Mouse (Mus musculus) adrenal gland, adult (tissue): ENCODE measurements around the gene Defb29.

Source experiments
- DNase-seq, 2 experiments: peaks; one replicate each; pipeline ENCODE4 v3.0.0; 2022 to 2023; ENCODE audit warnings: low spot score in 1 of 2; ENCODE audit not compliant: inconsistent age in 2 of 2

Defb29 gene

DNA sequence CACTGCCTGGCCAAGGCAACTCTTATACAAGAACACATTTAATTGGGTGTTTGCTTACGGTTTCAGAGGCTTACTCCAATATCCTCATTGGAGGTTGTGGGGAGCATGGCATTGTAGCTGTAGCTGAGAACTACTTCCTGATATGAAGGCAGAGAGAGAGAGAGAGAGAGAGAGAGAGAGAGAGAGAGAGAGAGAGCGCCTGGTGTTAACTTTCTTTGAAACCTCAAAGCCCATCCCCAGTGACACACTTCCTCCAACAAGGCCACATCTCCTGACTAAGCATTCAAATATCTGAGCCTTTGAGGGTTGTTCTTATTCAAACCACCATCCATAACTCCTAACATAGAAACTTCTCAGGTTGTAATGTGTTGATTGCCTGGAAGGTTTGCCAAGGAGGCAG is 35.9 kb downstream of the Defb29 start:
- no peak for DNase-seq

GRCm38 (mm10) chr2:152500863-152501229 is 39.1 kb downstream of the Defb29 start:
- DNase-seq, result no peak

DNA sequence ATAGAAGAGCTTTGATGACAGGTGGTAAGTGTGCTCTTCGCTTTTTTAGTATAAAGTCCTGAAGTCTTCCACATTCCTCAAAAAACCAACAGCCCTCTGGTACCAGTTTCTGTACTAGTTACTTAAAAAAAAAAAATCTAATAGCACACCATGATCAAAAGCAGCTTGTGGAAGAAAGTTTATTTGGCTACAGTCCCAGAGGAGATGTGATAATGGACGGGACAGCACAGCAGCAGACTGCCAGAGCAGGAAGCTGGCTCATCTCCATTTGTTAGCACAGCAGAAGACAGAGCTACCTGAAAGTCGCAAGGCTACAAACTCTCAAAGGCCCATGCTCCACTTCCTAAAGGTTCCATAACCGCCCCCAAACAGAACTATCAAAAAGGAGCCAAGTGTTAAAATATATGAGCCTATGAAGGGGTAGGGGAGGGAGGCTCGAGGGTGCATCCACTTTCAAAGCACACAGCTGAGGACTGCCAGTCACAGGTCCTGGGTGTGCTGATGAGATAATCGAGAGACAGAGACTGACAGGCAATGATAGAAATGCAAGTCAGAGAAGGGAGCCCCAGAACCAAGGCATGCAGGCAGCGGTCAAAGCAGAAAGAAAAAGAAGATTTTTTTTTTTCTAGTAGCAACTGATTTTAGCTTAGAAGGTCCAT is 39.6 kb downstream of the Defb29 start:
- DNase-seq, result no peak

- no peak for DNase-seq
These were observed 41.9 kb downstream of the Defb29 start for GRCm38 (mm10) chr2:152498020-152498419.

GRCm38 (mm10) chr2:152493151-152493550 is 46.7 kb downstream of the Defb29 start:
- DNase-seq, result no peak

- DNase-seq, result no peak
These were observed 49.9 kb downstream of the Defb29 start, which contains the start of gene Defb22 for GRCm38 (mm10) chr2:152490038-152490437. TSS of gene Defb22 (minus strand) at chr2:152490138.
